Mouse (Mus musculus): ENCODE measurements at regions not wholly inside any gene's neighbourhood (a gene's known extent, or its start where the extent isn't known, plus 50 kb on each side); places are given as distances from the start of the nearest gene placed in this dataset.
A peak's percentile ranks its signal among the peaks of the same experiment; 100 is the strongest.
"Not testable (repeated sequence)": the region's sequence is repeated elsewhere in the genome, so short reads cannot be mapped to it uniquely, and the experiment has no call there.

- ATAC-seq (replicated peaks; ENCODE audit: insufficient number of reproducible peaks, insufficient read depth, low FRiP score, low read depth), result no peak
- Histone ChIP-seq H3K9ac (no peak overlapping the region), H3K36me3 (no peaks in the 10 kb centered on the region), H3K9me3 (replicated peaks) (no peaks in the 10 kb centered on the region), H3K4me1 (replicated peaks) (peaks cover 5% of the 10 kb centered on the region; the same call in 1 of the 2 replicates), H3K27me3 (no peaks in the 10 kb centered on the region), H3K27ac (no peak overlapping the region), H3K4me3 (no peak overlapping the region), H3K4me2 (no peak overlapping the region)
- 72% methylated on average over 2 of the region's 2 CpGs for WGBS
Observed at GRCm38 (mm10) chr10:23691291-23691690, 95.8 kb downstream of the Rps12 start.

- H3K9me3 ChIP-seq (replicated peaks), result no peaks in the 10 kb centered on the region
- 22% methylated on average over 10 of the region's 10 CpGs for WGBS
- no peaks in the 10 kb centered on the region for H3K36me3 ChIP-seq
- H3K4me1 ChIP-seq (replicated peaks), result peaks cover 5% of the 10 kb centered on the region; the same call in 1 of the 2 replicates
- H3K27ac ChIP-seq, result no peak overlapping the region; the same call in 1 of the 2 replicates
- H3K4me3 ChIP-seq, result peak overlapping the region; percentile 32; the same call in 1 of the 2 replicates
- peak overlapping the region; percentile 46 for H3K4me2 ChIP-seq
- ATAC-seq (replicated peaks; ENCODE audit: insufficient number of reproducible peaks, insufficient read depth, low FRiP score, low read depth), result peak; percentile 39; the same call in 1 of the 2 replicates
- no peaks in the 10 kb centered on the region for H3K27me3 ChIP-seq
- H3K9ac ChIP-seq, result no peak overlapping the region
Observed at GRCm38 (mm10) chr10:23686969-23687368, 100.1 kb downstream of the Rps12 start.

DNA sequence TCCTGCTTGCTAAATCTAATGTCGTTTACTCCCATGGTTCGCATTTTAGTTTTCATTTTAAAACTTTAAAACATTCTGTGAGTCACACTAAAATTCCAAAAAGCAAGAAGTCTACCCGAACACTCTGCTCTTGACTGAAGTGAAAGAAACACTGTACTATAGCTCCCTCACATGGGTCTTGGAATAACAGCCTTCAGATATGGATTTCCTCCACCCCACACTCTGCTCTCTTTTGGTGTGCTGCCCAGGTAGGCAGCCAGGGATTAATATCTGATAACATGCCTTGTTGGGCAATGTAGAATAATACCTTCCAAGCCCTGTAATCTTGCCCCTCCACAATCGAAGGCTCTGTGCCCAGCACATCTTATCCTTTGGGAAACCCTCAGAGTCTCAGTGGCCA lies 104.0 kb downstream of the Rps12 start:
- Histone ChIP-seq H3K9ac (no peak overlapping the region), H3K9me3 (replicated peaks) (no peaks in the 10 kb centered on the region), H3K4me2 (no peak overlapping the region), H3K27me3 (no peaks in the 10 kb centered on the region), H3K4me3 (no peak overlapping the region), H3K27ac (no peak overlapping the region), H3K36me3 (no peaks in the 10 kb centered on the region), H3K4me1 (replicated peaks) (peaks cover 5% of the 10 kb centered on the region; the same call in 1 of the 2 replicates)
- WGBS, result 64% methylated on average over 4 of the region's 4 CpGs
- ATAC-seq (replicated peaks; ENCODE audit: insufficient number of reproducible peaks, insufficient read depth, low FRiP score, low read depth), result no peak

- Histone ChIP-seq H3K4me2 (no peak overlapping the region), H3K9me3 (replicated peaks) (no peaks in the 10 kb centered on the region), H3K27me3 (no peaks in the 10 kb centered on the region), H3K9ac (no peak overlapping the region), H3K4me1 (replicated peaks) (0 out of 2 replicates have a peak, but pooled peaks cover 2% of the 10 kb centered on the region), H3K27ac (no peak overlapping the region), H3K4me3 (no peak overlapping the region), H3K36me3 (no peaks in the 10 kb centered on the region)
- WGBS, result 73% methylated on average over 6 of the region's 6 CpGs
- no peak for ATAC-seq (replicated peaks; ENCODE audit: insufficient number of reproducible peaks, insufficient read depth, low FRiP score, low read depth)
Observed at GRCm38 (mm10) chr10:23675911-23676310, 111.2 kb downstream of the Rps12 start.

DNA sequence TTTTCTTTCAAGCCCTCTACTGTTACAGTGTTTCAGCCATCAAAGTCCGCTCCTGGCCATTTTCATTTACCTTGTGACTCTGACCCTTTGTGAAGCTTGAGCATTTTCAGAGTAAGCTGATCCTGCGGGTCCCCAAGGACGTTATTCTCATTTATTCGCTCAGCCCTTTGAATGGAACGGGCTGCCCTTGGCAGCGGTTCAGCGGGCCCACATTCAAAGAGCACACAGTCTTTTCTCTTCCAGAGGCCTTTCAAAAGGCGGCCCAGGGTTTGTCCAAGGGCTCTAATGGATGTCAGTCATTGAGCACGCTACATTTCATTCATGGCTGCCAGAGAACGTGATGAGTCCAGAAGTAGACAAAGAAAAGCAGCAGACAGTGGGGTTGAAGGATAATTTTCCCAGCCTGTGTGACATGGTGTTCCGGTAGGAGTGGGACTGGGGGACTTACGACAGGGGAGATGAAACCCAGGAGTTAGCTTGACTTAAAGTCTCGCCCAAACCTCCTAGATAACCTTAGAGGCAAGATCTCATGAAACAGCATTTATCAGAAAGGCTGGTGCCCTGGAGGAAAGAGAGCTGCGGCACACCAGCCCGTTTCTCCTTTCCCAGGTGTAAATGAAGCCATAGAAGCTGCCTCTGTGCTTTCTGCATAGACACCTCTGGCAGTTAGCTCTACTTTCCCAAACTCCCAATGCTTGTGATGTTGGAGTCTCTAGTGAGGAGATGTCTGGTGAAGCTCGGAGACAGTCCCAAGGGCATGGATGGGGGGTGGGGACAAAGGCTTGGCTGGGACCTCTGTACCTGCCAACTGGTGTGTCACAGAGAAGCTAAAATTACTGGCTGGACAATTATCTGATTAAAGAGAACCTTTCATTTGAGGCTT lies 112.2 kb downstream of the Rps12 start:
- H3K27me3 ChIP-seq, result no peaks in the 10 kb centered on the region
- no peak overlapping the region for H3K4me2 ChIP-seq
- H3K4me1 ChIP-seq (replicated peaks), result 0 out of 2 replicates have a peak, but pooled peaks cover 2% of the 10 kb centered on the region
- H3K27ac ChIP-seq, result no peak overlapping the region
- no peak overlapping the region for H3K9ac ChIP-seq
- ATAC-seq (replicated peaks; ENCODE audit: insufficient number of reproducible peaks, insufficient read depth, low FRiP score, low read depth), result no peak
- 68% methylated on average over 16 of the region's 16 CpGs for WGBS
- H3K4me3 ChIP-seq, result no peak overlapping the region
- no peaks in the 10 kb centered on the region for H3K9me3 ChIP-seq (replicated peaks)
- H3K36me3 ChIP-seq, result no peaks in the 10 kb centered on the region

DNA sequence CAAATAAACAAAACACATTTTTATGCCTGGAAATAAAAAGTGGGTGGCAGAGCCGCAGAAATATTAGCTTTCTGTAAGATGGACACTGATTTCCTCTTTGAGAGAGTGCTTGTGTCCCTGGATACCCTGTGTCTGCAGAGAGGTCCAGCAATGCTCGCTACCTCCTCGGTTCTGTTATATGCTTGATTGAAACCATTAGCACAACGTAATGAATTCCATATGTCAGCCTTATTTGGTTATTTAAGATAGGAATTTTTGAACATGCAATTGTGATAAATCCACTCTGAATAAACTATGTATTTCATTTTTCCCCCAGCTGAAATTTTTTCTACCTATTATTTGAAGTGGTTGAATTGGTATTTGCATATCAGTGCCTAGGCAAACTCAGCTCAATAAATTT lies 114.8 kb downstream of the Rps12 start:
- H3K4me3 ChIP-seq, result no peak overlapping the region
- H3K27me3 ChIP-seq, result no peaks in the 10 kb centered on the region
- no peak overlapping the region for H3K27ac ChIP-seq
- H3K36me3 ChIP-seq, result no peaks in the 10 kb centered on the region
- ATAC-seq (replicated peaks; ENCODE audit: insufficient number of reproducible peaks, insufficient read depth, low FRiP score, low read depth), result no peak
- H3K9ac ChIP-seq, result no peak overlapping the region
- no peak overlapping the region for H3K4me2 ChIP-seq
- H3K4me1 ChIP-seq (replicated peaks), result 0 out of 2 replicates have a peak, but pooled peaks cover 2% of the 10 kb centered on the region
- H3K9me3 ChIP-seq (replicated peaks), result no peaks in the 10 kb centered on the region
- WGBS, result 82% methylated on average over 4 of the region's 4 CpGs

DNA sequence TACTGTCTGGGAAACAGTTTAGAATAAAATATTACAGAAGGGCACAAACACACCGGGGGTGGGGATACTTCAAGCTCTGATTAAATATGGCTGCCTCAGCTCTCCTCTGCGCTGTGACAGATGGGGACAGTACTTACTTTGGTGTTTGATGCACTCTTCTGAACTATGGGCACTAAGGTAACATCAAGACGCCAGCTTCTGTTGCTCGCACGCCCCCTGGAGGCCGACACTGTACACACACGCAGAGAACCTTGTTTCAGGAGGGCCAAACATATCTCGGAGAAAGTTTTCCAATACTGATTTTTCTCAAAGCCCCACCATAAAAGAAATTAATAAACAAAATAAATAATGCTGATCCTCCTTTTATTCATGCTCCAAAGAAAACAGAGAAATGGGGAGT lies 115.6 kb downstream of the Rps12 start:
- Histone ChIP-seq H3K4me2 (no peak overlapping the region), H3K9me3 (replicated peaks) (no peaks in the 10 kb centered on the region), H3K27ac (no peak overlapping the region), H3K9ac (no peak overlapping the region), H3K4me3 (no peak overlapping the region), H3K27me3 (no peaks in the 10 kb centered on the region), H3K36me3 (no peaks in the 10 kb centered on the region), H3K4me1 (replicated peaks) (0 out of 2 replicates have a peak, but pooled peaks cover 2% of the 10 kb centered on the region)
- 24% methylated on average over 8 of the region's 8 CpGs for WGBS
- ATAC-seq (replicated peaks; ENCODE audit: insufficient number of reproducible peaks, insufficient read depth, low FRiP score, low read depth), result no peak

GRCm38 (mm10) chr10:23665916-23666315 lies 121.2 kb downstream of the Rps12 start:
- not testable (repeated sequence) for H3K4me3 ChIP-seq; H3K27me3 ChIP-seq; H3K9ac ChIP-seq; ATAC-seq (replicated peaks; ENCODE audit: insufficient number of reproducible peaks, insufficient read depth, low FRiP score, low read depth); H3K36me3 ChIP-seq; H3K27ac ChIP-seq; H3K9me3 ChIP-seq (replicated peaks); H3K4me1 ChIP-seq (replicated peaks); H3K4me2 ChIP-seq
- WGBS, result 65% methylated on average over 8 of the region's 8 CpGs

DNA sequence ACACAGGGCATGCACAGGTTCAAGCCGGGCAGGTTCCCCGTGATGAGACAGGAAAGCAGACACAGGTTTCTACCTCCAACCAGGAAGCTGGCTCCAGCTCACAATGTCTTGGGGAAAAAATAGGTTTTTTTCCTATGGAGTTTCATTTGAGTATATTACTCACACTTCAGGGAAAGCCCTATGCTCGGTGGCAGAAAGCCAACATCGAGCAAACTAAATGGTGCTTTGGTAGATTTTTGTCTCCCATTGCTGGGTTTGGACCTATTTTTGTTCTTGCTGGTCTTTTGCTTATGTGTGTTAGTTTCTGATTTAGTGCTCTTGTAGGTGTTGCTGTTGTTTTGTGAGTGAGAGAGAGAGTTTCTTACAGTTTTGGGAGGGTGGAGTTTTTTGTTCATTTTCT lies 160.9 kb downstream of the Rps12 start:
- no peak for ATAC-seq (replicated peaks; ENCODE audit: insufficient number of reproducible peaks, insufficient read depth, low FRiP score, low read depth)
- WGBS, result 70% methylated on average over 4 of the region's 4 CpGs
- Histone ChIP-seq H3K27me3 (no peaks in the 10 kb centered on the region), H3K9ac (no peak overlapping the region), H3K36me3 (no peaks in the 10 kb centered on the region), H3K4me2 (no peak overlapping the region), H3K4me1 (replicated peaks) (no peaks in the 10 kb centered on the region), H3K27ac (no peak overlapping the region), H3K4me3 (no peak overlapping the region), H3K9me3 (replicated peaks) (no peaks in the 10 kb centered on the region)

DNA sequence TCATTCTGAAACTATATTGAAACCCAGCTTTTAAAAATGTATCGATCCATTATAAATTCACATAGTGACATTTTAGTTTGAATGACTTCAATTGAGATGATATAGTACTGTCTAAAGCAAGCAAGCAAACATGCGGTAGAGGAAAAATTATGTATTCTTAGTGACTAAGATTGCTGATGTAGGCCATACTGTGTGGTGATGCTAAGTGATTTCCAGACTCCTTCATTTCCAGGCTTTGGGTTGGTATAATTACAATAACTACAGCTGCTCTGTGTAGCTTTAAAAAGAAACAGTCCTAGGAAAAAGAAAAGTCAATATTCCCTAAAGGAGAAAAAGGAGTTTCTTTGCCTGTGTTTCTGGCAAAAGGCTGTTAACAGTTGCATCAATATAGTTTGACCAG lies 175.0 kb downstream of the Rps12 start:
- Histone ChIP-seq H3K4me1 (replicated peaks) (peaks cover 4% of the 10 kb centered on the region; the same call in 1 of the 2 replicates), H3K4me3 (no peak overlapping the region), H3K27me3 (no peaks in the 10 kb centered on the region), H3K36me3 (no peaks in the 10 kb centered on the region), H3K27ac (no peak overlapping the region), H3K9me3 (replicated peaks) (no peaks in the 10 kb centered on the region), H3K9ac (no peak overlapping the region), H3K4me2 (no peak overlapping the region)
- no peak for ATAC-seq (replicated peaks; ENCODE audit: insufficient number of reproducible peaks, insufficient read depth, low FRiP score, low read depth)
- WGBS, result 83% methylated on average over 2 of the region's 2 CpGs

GRCm38 (mm10) chr10:23611183-23611582 lies 175.9 kb downstream of the Rps12 start:
- ATAC-seq (replicated peaks; ENCODE audit: insufficient number of reproducible peaks, insufficient read depth, low FRiP score, low read depth), result no peak
- 33% methylated on average over 9 of the region's 9 CpGs for WGBS
- Histone ChIP-seq H3K27me3 (no peaks in the 10 kb centered on the region), H3K27ac (no peak overlapping the region), H3K36me3 (no peaks in the 10 kb centered on the region), H3K9ac (no peak overlapping the region), H3K4me1 (replicated peaks) (peaks cover 4% of the 10 kb centered on the region; the same call in 1 of the 2 replicates), H3K9me3 (replicated peaks) (no peaks in the 10 kb centered on the region), H3K4me3 (no peak overlapping the region), H3K4me2 (peak overlapping the region; percentile 6; the same call in 1 of the 2 replicates)

DNA sequence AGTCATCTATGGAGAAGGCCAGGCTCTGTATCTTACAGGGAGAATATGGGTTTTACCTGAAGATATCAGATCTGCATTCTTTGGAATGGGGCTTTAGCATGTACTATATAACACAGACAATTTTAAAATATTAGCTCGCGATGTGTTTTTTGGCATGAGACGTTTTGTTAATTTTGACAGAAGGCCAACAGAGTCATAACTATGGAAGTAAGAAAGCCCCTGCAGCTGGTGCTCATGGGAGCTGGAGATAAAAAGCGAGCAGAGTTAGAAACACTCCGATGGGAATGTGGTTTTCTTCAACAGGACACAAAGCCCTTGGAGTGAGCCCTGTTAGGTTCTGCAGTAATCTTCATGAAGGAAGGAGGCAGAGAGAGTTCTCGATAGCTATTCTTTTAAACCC lies 176.6 kb downstream of the Rps12 start:
- Histone ChIP-seq H3K4me1 (replicated peaks) (peaks cover 4% of the 10 kb centered on the region; the same call in 1 of the 2 replicates), H3K4me2 (0 out of 2 replicates have a peak overlapping the region, but pooled peaks have one; percentile 6), H3K27ac (no peak overlapping the region), H3K36me3 (no peaks in the 10 kb centered on the region), H3K4me3 (no peak overlapping the region), H3K9ac (no peak overlapping the region), H3K9me3 (replicated peaks) (no peaks in the 10 kb centered on the region), H3K27me3 (no peaks in the 10 kb centered on the region)
- ATAC-seq (replicated peaks; ENCODE audit: insufficient number of reproducible peaks, insufficient read depth, low FRiP score, low read depth), result no peak
- 44% methylated on average over 6 of the region's 6 CpGs for WGBS
